Mouse (Mus musculus): Measurements from ENCODE around the gene Fam102a.

Gene Fam102a

DNA sequence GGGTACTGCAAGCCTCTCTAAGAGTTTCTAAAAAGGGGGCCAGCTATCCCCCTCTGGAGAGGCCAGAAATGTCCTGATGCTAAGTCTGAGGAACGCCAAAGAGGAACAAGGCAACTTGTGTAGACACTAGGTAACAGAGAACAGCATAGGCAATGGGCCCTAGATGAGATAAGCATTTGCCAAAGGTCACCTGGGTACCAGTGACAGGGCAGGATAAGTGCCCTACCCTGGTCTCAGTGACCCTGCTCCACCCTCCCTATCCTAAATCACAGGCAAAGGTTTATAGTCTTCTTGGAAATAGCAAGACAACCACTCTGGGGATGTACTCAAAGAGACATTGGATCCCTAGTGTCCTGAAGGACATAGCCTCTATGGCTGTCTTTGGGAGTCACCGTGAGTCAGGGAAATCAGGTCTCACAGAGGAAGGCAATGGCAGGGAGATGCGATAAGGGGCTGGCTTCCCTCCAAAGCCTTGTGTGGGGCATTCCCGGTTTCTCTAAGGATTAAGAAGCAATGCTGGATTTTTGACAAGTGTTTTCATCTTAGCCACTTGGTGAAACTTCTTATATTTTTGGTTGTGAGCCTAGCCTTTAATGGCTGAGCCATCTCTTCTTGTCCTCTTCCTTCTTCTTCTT, 17.8 kb upstream of the Fam102a start:
- peak; percentile 29 for DNase-seq

DNA sequence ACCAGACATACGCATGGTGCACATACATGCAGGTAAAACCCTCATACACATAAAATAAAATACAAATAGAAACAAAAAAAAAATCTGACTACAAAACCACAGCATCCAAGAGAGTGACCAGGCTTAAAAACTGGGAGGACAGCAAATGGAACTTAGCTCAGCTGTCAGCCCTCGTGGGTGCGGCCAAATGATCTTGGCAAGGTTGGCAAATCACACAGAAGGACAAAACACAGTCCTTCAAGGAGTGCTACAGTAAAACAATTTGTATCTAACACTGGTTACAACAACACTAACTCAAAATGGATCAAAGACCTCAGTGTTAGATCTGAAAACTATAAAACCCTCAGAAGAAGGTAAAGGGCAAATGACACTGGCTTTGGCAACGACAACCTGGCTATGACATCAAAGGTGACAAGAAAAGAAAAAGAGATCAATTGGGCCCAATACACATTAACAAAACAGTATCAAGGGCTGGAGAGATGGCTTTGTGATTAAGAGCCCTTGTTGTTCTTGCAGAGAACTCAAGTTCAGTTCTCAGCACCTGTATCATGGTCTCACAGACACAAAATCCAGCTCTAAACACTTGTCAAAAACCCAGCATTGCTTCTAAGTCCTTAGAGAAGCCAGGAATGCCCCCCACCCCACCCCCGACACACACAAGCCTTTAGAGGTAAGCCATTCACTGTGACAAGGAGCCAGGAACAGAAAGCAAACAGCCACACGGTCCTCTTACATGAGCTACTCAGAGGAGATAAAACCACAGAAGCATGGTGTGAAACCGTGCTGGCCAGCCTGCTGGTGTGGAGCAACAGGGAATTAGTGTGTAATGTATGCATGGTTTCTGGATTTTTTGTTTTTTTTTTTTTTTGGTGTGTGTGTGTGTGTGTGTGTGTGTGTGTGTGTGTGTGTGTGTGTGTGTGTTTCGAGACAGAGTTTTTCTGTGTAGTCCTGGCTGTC, 14.8 kb upstream of the Fam102a start:
- no peak for DNase-seq

DNA sequence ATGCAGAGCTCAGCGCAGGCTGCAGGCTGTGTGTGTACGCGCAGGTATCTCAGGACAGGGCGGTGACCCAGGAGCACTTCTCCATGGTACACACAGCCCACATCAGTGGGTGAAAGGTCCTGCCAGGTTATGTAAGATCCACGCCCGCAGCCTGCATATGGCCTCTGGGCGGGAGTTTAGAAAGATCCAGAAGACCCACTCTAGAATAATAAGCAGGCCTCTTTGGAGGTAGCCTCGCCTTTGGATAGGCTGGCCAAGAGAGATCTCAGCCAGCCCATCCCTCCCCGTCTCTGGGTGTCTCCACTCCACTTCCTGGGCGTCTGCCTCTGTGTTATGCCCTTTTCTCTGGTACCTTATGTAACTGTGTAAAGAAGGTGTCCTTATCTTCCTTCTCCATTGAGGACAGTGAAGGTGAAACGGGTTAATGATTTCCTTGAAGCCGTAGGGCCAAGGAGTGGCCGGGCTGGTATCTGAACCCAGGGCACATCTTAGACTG, 10.5 kb upstream of the Fam102a start:
- DNase-seq, result peak; percentile 84

GRCm38 (mm10) chr2:32525816-32526215, 9.3 kb upstream of the Fam102a start:
- DNase-seq, result peak; percentile 67

GRCm38 (mm10) chr2:32527468-32527966, 7.6 kb upstream of the Fam102a start:
- peak; percentile 81 for DNase-seq

GRCm38 (mm10) chr2:32528326-32528725, 6.8 kb upstream of the Fam102a start:
- no peak for DNase-seq

GRCm38 (mm10) chr2:32530479-32530878, 4.7 kb upstream of the Fam102a start:
- peak; percentile 36 for DNase-seq

- no peak for DNase-seq
Measured at GRCm38 (mm10) chr2:32533163-32533562, 2.0 kb upstream of the Fam102a start.

DNA sequence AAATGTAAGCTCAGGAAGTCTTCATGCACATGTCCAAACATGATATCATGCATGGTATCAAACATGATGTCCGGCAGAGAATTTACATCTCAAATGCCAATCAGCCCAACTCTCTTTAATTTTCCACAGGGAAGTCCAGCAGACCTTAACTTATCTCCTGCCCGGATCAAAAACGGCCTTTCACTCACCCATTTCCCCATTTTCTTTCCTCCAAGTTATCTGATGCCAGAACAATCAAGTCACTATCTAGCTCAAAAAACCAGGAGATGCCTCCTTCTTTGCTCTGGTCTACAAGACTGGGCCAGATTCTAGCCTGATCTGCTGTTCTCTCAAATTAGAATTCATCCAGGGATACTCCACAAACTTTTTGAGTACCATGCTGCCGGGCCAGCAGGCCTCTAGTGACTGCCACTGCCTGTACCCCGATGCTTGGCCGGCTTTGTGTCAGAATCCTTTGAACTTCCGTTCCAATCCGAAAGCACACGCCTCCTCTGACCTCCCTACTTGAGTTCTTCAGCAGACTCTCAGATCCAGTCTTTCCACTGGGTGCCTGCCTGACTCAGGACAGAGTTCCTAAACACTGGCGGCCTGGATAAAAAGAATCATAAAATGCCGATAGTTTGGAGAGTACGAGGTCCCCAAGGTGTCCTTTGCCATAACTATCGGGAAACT, 935 bp upstream of the Fam102a start:
- peak; percentile 68 for DNase-seq

- peak; percentile 85 for DNase-seq
Measured at GRCm38 (mm10) chr2:32535501-32535991, 414 bp downstream of the Fam102a start.

- DNase-seq, result peak; percentile 71
Measured at GRCm38 (mm10) chr2:32536086-32536633, 1.0 kb downstream of the Fam102a start.

DNA sequence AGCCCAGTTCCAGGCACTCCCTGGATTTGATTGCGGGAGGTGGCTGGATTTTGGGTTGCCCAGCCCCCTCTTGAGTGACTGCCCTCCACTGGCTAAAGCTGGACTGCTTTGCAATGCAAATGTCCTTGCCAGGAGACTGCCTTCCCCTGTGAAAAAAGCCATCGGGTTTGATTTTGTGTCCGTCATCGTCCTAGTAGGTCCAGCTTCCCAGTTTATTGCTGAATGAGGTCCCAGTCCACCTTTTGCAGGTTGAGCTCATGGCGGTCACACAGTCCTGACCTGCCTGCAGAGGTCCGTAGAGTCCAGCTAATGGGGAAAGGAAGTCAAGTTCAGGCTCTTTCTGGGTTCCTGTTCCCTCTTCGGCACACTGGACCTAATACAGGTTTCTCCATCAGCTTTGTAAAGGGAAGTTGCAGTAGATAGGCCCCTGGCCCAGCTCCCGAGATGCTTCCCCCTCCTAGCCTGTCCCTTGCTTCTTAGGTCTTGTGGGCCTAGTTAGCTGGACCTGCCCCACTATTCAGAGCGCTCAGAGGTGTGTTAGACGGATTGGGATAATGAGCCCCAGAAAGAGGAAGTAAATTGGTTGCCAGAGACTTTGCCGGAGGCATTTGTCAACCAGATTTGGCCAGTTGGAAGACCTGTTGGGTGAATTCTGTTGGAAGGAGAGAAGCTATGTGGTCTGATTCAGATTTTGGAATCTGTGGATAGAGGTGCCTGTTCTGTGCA, 1.7 kb downstream of the Fam102a start:
- DNase-seq, result peak; percentile 79

- DNase-seq, result peak; percentile 60
Measured at GRCm38 (mm10) chr2:32537360-32537905, 2.3 kb downstream of the Fam102a start.

DNA sequence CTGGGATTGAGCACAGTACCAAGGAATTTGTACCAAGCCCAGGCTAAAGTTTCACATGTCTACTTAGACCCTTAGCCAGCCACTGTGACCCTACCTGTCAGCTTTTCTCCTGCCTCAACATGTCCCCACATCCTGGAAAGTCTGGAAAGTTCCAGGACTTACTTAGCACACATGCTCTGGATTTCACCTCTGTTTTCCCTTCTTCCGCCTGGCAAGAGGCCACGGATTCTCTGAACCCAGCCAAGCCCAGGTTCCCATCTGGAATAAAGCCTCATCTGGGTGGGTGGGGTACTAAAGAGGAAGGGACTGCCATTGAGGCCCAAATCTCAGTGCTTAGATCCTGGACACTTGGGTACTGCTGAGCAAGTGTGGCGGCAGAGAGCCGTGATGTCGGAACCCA, 2.8 kb downstream of the Fam102a start:
- DNase-seq, result no peak

GRCm38 (mm10) chr2:32538461-32538860, 3.3 kb downstream of the Fam102a start:
- DNase-seq, result no peak

GRCm38 (mm10) chr2:32539452-32539981, 4.4 kb downstream of the Fam102a start:
- no peak for DNase-seq

DNA sequence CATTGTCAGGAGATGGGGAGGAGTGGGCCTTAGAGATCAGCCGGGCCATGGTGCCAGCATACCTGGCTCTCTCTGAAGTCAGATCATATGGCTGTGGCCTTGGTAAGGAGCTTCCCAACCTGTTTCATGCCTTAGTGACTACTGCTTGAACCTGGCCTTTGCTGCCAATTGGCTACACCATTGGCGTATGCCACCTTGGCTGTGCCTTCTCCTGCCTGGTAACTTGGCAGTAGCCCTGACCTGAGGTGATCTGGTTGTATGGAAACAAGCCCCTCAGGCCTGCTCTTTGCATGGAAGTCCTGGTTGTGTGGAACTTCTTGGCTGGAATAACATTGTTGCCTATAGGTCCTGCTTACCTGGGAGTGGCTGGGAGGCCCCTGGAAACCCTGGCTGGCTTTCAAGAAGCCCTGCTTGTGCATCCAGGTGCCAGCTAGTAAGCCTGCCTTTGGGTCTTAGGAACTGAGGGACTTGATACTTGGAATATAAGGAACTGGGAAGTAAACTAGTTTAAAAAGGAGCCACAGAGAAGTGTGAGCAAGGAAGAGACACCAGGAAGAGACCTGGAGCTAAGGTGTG, 6.3 kb downstream of the Fam102a start:
- DNase-seq, result no peak

DNA sequence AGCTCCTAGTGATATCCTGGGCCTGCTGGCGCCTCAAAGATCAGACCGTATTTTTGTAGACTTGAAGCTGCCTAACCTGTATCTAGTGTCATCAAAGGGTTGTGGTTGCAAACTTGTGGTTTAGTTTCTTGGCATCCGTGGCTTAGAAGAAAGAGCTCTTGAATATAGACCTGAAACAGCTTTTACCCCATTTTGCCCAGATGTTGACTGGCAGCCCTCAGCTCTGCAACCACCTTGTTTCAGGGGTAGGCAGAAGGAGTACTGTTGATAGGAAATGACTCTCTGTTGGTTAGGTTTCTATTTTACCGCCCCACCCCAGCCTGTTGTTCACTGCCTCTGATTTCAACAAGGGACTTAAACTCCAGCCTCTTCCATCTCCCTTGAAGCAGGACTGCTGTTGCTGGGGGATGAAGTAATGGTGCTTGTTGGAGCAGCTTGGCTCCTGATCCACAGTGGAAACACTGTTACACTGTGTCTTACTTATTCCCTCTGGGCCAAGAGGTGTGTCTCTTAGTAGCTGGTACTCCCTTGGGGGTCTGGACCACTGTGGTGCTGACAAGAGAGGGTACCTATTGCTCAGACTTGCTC, 6.9 kb downstream of the Fam102a start:
- no peak for DNase-seq

DNA sequence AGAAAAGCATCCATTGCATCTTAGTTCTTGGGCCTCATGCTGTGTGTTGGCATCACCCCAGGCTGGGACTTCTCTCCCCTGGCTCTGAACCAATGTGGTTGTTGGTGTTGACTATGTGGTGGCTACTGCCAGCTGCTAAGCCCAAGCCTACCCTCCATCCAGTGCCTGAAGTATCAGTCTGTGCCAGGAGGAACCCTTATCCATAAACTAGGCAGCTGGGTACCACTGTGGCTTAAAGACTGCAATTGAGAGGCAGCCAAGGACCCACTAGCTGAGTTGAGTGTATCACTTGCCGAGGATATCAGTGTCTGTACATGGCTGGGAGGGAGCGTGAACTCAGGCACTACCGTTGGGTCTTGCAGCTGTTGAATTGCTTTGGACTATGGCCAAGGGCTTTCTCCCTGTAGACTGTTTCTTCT, 7.9 kb downstream of the Fam102a start:
- no peak for DNase-seq

DNA sequence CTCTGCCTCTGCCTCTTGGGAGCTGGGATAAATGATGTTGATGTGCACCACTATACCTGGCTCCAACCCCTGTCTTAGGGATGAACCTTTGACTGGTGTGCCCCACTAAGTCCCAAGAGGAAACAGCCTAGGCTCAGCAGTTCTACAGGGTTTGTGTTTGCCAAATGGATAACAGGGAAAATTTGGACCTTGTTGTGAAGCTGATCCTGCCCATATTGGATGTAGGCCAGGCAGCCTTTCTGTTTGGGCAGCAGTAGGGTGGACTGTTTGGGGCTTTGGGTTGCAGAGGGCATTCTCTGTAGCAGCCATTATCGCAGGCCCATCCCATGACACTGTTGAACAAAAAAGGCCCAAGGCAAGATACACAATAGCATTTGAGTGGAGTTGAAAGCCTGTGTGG, 11.8 kb downstream of the Fam102a start:
- DNase-seq, result no peak

DNA sequence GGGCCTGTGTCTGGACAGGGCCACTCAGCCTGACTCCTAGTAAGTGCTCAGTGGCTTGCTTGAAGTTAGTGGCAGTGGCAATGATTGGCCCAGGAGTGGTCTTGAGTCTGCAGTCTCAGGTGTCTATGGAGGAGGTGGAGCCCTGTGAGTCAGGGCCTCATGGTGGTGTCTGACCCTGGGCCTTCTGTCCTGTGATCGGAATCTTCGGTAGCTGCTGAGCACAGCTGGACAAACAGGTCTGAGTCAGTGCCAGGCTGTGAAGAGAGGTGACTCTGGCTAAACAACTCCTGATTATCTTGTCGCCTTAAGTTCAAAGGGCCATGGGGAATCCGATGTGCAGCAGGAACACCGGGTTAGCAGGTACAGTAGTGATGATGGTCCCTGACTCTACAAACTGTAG, 12.2 kb downstream of the Fam102a start:
- DNase-seq, result no peak
